Mouse (Mus musculus): ENCODE measurements around the gene Dot1l. TPM values are rescaled to one million over a fixed set of nuclear protein-coding genes. Genes with fewer than 3 reads are reported as not detected.

The Dot1l gene
- 21.9 and 29.2 TPM in 2 replicates for polyA plus RNA-seq (2014; fragmentation: Nextera tagmentation; extraction: Ambion mirVana)

GRCm38 (mm10) chr10:80754594-80755290, at the start of gene Dot1l:
Gene Dot1l, plus strand, starts transcription at chr10:80755206.
- H3K9ac ChIP-seq (ENCODE audit: low read depth, low read length) = peak within 1 kb of the TSS; percentile 96
- H3K4me3 ChIP-seq (ENCODE audit: low read length) = peak within 1 kb of the TSS; percentile 100
- no peaks in the 10 kb centered on the region for H3K36me3 ChIP-seq (ENCODE audit: control insufficient read depth, insufficient read depth, low read length)
- H3K9me3 ChIP-seq (ENCODE audit: control insufficient read depth, low read length) = no peaks in the 10 kb centered on the region
- peak within 1 kb of the TSS; percentile 97 for H3K4me2 ChIP-seq (replicated peaks; ENCODE audit: low read depth, low read length)
- ATAC-seq (ENCODE audit: low FRiP score, low TSS enrichment) = peak; percentile 93
- H3K4me1 ChIP-seq (ENCODE audit: control insufficient read depth, insufficient read depth, low read length) = peaks cover 29% of the 10 kb centered on the region
- peak within 1 kb of the TSS; percentile 71 for H3K27ac ChIP-seq (ENCODE audit: low read depth, low read length)
- no peaks in the 10 kb centered on the region for H3K27me3 ChIP-seq (ENCODE audit: control insufficient read depth, insufficient read depth, low read length)
- WGBS = 1% methylated on average over 45 of the region's 57 CpGs

- no peak for ATAC-seq (ENCODE audit: low FRiP score, low TSS enrichment)
- Histone ChIP-seq H3K36me3 (ENCODE audit: control insufficient read depth, insufficient read depth, low read length) (peaks cover 46% of the 10 kb centered on the region), H3K27ac (ENCODE audit: low read depth, low read length) (no peak overlapping the region), H3K4me1 (ENCODE audit: control insufficient read depth, insufficient read depth, low read length) (peaks cover 15% of the 10 kb centered on the region), H3K9ac (ENCODE audit: low read depth, low read length) (no peak overlapping the region), H3K27me3 (ENCODE audit: control insufficient read depth, insufficient read depth, low read length) (no peaks in the 10 kb centered on the region), H3K9me3 (ENCODE audit: control insufficient read depth, low read length) (no peaks in the 10 kb centered on the region), H3K4me3 (ENCODE audit: low read length) (no peak overlapping the region), H3K4me2 (replicated peaks; ENCODE audit: low read depth, low read length) (no peak overlapping the region)
- 83% methylated on average over 3 of the region's 3 CpGs for WGBS
These were observed 49.5 kb upstream of the Dot1l start for GRCm38 (mm10) chr10:80705479-80705878.

- ATAC-seq (ENCODE audit: low FRiP score, low TSS enrichment) = no peak
- Histone ChIP-seq H3K36me3 (ENCODE audit: control insufficient read depth, insufficient read depth, low read length) (peaks cover 98% of the 10 kb centered on the region), H3K27me3 (ENCODE audit: control insufficient read depth, insufficient read depth, low read length) (no peaks in the 10 kb centered on the region), H3K4me1 (ENCODE audit: control insufficient read depth, insufficient read depth, low read length) (no peaks in the 10 kb centered on the region), H3K4me2 (replicated peaks; ENCODE audit: low read depth, low read length) (no peak overlapping the region), H3K9me3 (ENCODE audit: control insufficient read depth, low read length) (no peaks in the 10 kb centered on the region), H3K9ac (ENCODE audit: low read depth, low read length) (no peak overlapping the region), H3K4me3 (ENCODE audit: low read length) (no peak overlapping the region), H3K27ac (ENCODE audit: low read depth, low read length) (no peak overlapping the region)
- 87% methylated on average over 3 of the region's 3 CpGs for WGBS
These were observed 44.2 kb upstream of the Dot1l start for GRCm38 (mm10) chr10:80710834-80711233.

GRCm38 (mm10) chr10:80717281-80717680, 37.7 kb upstream of the Dot1l start:
- no peaks in the 10 kb centered on the region for H3K27me3 ChIP-seq (ENCODE audit: control insufficient read depth, insufficient read depth, low read length)
- WGBS = 95% methylated on average over 1 of the region's 1 CpGs
- no peak for ATAC-seq (ENCODE audit: low FRiP score, low TSS enrichment)
- no peak overlapping the region for H3K9ac ChIP-seq (ENCODE audit: low read depth, low read length)
- peaks cover 97% of the 10 kb centered on the region for H3K36me3 ChIP-seq (ENCODE audit: control insufficient read depth, insufficient read depth, low read length)
- no peak overlapping the region for H3K27ac ChIP-seq (ENCODE audit: low read depth, low read length)
- H3K9me3 ChIP-seq (ENCODE audit: control insufficient read depth, low read length) = no peaks in the 10 kb centered on the region
- no peak overlapping the region for H3K4me3 ChIP-seq (ENCODE audit: low read length)
- H3K4me1 ChIP-seq (ENCODE audit: control insufficient read depth, insufficient read depth, low read length) = no peaks in the 10 kb centered on the region
- no peak overlapping the region for H3K4me2 ChIP-seq (replicated peaks; ENCODE audit: low read depth, low read length)

GRCm38 (mm10) chr10:80727369-80728127, 27.5 kb upstream of the Dot1l start:
- no peak overlapping the region for H3K9ac ChIP-seq (ENCODE audit: low read depth, low read length)
- H3K4me2 ChIP-seq (replicated peaks; ENCODE audit: low read depth, low read length) = no peak overlapping the region
- no peaks in the 10 kb centered on the region for H3K4me1 ChIP-seq (ENCODE audit: control insufficient read depth, insufficient read depth, low read length)
- H3K9me3 ChIP-seq (ENCODE audit: control insufficient read depth, low read length) = no peaks in the 10 kb centered on the region
- H3K27ac ChIP-seq (ENCODE audit: low read depth, low read length) = no peak overlapping the region
- peaks cover 92% of the 10 kb centered on the region for H3K36me3 ChIP-seq (ENCODE audit: control insufficient read depth, insufficient read depth, low read length)
- no peak for ATAC-seq (ENCODE audit: low FRiP score, low TSS enrichment)
- H3K27me3 ChIP-seq (ENCODE audit: control insufficient read depth, insufficient read depth, low read length) = no peaks in the 10 kb centered on the region
- 85% methylated on average over 5 of the region's 5 CpGs for WGBS
- H3K4me3 ChIP-seq (ENCODE audit: low read length) = no peak overlapping the region

GRCm38 (mm10) chr10:80732611-80733101, 22.4 kb upstream of the Dot1l start:
- 96% methylated on average over 6 of the region's 6 CpGs for WGBS

GRCm38 (mm10) chr10:80736731-80737130, 18.3 kb upstream of the Dot1l start:
- Histone ChIP-seq H3K9ac (ENCODE audit: low read depth, low read length) (no peak overlapping the region), H3K27me3 (ENCODE audit: control insufficient read depth, insufficient read depth, low read length) (no peaks in the 10 kb centered on the region), H3K27ac (ENCODE audit: low read depth, low read length) (no peak overlapping the region), H3K9me3 (ENCODE audit: control insufficient read depth, low read length) (no peaks in the 10 kb centered on the region), H3K4me2 (replicated peaks; ENCODE audit: low read depth, low read length) (no peak overlapping the region), H3K4me3 (ENCODE audit: low read length) (no peak overlapping the region), H3K36me3 (ENCODE audit: control insufficient read depth, insufficient read depth, low read length) (peaks cover 21% of the 10 kb centered on the region), H3K4me1 (ENCODE audit: control insufficient read depth, insufficient read depth, low read length) (peaks cover 16% of the 10 kb centered on the region)
- WGBS = 78% methylated on average over 5 of the region's 5 CpGs
- ATAC-seq (ENCODE audit: low FRiP score, low TSS enrichment) = no peak

More at GRCm38 (mm10) chr10:80732611-80733101, 22.4 kb upstream of the Dot1l start:
- ATAC-seq (ENCODE audit: low FRiP score, low TSS enrichment) = no peak
- no peak overlapping the region for H3K4me3 ChIP-seq (ENCODE audit: low read length)
- H3K27ac ChIP-seq (ENCODE audit: low read depth, low read length) = no peak overlapping the region
- H3K4me1 ChIP-seq (ENCODE audit: control insufficient read depth, insufficient read depth, low read length) = no peaks in the 10 kb centered on the region
- H3K9ac ChIP-seq (ENCODE audit: low read depth, low read length) = no peak overlapping the region
- no peak overlapping the region for H3K4me2 ChIP-seq (replicated peaks; ENCODE audit: low read depth, low read length)
- H3K27me3 ChIP-seq (ENCODE audit: control insufficient read depth, insufficient read depth, low read length) = no peaks in the 10 kb centered on the region
- no peaks in the 10 kb centered on the region for H3K9me3 ChIP-seq (ENCODE audit: control insufficient read depth, low read length)
- peaks cover 60% of the 10 kb centered on the region for H3K36me3 ChIP-seq (ENCODE audit: control insufficient read depth, insufficient read depth, low read length)

GRCm38 (mm10) chr10:80738657-80739056, 16.3 kb upstream of the Dot1l start:
- H3K9ac ChIP-seq (ENCODE audit: low read depth, low read length) = no peak overlapping the region
- H3K4me1 ChIP-seq (ENCODE audit: control insufficient read depth, insufficient read depth, low read length) = peaks cover 21% of the 10 kb centered on the region
- WGBS = 82% methylated on average over 1 of the region's 1 CpGs
- no peaks in the 10 kb centered on the region for H3K27me3 ChIP-seq (ENCODE audit: control insufficient read depth, insufficient read depth, low read length)
- H3K27ac ChIP-seq (ENCODE audit: low read depth, low read length) = no peak overlapping the region
- ATAC-seq (ENCODE audit: low FRiP score, low TSS enrichment) = no peak
- H3K9me3 ChIP-seq (ENCODE audit: control insufficient read depth, low read length) = no peaks in the 10 kb centered on the region
- H3K4me3 ChIP-seq (ENCODE audit: low read length) = no peak overlapping the region
- no peak overlapping the region for H3K4me2 ChIP-seq (replicated peaks; ENCODE audit: low read depth, low read length)
- H3K36me3 ChIP-seq (ENCODE audit: control insufficient read depth, insufficient read depth, low read length) = peaks cover 6% of the 10 kb centered on the region

GRCm38 (mm10) chr10:80741146-80741545, 13.9 kb upstream of the Dot1l start:
- Histone ChIP-seq H3K4me1 (ENCODE audit: control insufficient read depth, insufficient read depth, low read length) (peaks cover 21% of the 10 kb centered on the region), H3K9me3 (ENCODE audit: control insufficient read depth, low read length) (no peaks in the 10 kb centered on the region), H3K36me3 (ENCODE audit: control insufficient read depth, insufficient read depth, low read length) (peaks cover 4% of the 10 kb centered on the region; the same call in 1 of the 2 replicates), H3K4me3 (ENCODE audit: low read length) (peak overlapping the region; percentile 99), H3K4me2 (replicated peaks; ENCODE audit: low read depth, low read length) (peak overlapping the region; percentile 90), H3K27ac (ENCODE audit: low read depth, low read length) (no peak overlapping the region), H3K27me3 (ENCODE audit: control insufficient read depth, insufficient read depth, low read length) (no peaks in the 10 kb centered on the region), H3K9ac (ENCODE audit: low read depth, low read length) (peak overlapping the region; percentile 96)
- ATAC-seq (ENCODE audit: low FRiP score, low TSS enrichment) = no peak
- WGBS = 27% methylated on average over 5 of the region's 5 CpGs

Measured in kidney, embryonic 14.5 days (tissue).